Mouse (Mus musculus): ENCODE measurements at regions not wholly inside any gene's neighbourhood (a gene's known extent, or its start where the extent isn't known, plus 50 kb on each side); places are given as distances from the start of the nearest gene placed in this dataset.

DNA sequence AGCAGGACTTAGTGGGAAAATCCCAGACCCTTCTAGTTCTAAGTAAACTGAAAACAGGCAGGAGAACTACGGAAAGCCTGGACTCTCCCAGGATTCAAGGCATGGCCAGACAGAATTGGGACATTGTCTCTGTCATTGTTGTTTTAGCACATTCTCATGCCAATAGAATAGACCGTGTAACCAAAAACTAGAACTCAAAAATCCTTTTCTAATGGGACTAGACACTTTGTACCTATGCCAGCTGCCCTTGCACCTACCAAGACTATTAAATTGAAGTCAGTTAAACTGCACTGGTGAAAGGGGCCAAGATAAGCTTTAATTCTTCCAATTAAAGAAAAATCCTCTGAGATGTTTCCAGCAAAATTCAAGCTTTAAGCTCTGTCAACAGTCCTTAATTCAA, 189.8 kb downstream of the Pfkfb3 start:
- no peak for ATAC-seq (replicated peaks; ENCODE audit: poor library complexity)

DNA sequence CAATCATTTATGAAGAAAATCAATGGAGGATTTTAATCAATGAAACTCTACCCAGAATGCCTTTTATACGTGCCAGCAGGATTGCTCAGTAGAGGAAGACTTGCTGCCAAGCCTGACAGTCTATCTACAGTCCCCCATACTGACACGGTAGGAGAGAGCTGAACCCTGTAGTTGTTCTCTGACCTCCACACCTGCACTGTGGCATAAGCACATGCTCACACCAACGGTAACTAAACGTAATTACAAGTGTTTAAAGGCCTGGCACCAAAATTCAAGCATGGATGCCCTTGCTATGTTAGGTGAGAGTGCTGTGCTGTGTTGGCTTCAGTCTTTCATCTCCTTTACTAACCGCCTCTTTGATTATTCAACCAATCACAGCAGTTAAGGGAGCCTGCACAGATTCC, 190.8 kb downstream of the Pfkfb3 start:
- no peak for ATAC-seq (replicated peaks; ENCODE audit: poor library complexity)

DNA sequence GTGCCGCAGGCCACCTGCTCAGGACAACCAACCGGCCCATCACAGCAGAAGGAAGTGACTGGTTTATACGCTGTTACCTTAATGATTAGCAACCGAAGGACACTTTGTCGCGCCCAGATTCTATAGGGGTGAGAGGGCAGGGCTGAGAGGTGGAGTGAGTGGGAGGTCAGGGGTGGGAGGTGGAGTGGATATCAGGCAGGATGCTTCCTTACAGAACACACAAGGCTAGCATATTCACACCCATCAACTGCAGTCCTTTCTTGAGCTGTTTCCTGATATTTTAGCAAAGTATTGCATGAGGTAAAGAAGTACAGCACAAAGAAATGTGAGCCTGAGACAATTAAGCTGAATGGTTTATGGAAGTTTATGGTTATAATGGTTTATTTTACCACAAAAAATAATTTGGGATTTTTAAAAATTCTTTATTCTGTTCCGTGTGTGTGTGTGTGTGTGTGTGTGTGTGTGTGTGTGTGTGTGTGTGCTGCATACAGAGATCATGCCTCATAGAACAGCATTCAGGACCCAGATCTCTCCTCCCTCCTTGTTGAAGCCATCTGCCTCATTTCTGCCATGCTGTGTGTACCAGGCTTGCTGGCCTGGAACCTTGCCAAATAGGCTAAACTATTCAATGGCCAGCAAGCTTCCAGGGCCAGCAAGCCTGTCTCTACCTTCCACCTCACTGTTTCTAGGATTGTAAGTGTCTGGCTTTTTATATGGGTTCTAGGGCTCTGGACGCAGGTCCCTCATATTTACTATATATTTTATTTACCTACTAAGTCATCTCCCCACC, 190.5 kb downstream of the Prkcq start:
- ATAC-seq (replicated peaks; ENCODE audit: poor library complexity), result no peak

DNA sequence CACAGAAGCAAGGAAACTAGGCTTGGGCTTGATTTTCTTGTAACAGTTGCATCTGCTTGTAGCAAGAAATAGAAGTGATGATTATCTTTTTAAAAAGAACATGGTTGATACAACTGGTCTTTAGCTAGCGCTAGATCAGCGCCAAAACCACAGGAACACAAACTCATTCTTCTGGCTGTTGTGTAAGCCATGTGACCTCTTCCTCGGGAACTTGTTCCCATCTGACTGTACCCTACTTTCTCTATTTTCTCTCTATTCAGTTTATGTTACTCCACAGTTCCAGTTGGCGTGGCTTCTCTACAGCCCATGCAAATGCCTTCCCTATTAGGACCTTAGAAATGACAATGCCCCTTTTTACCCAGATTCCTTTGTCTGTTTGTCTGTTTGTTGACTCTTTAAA, 187.4 kb downstream of the Prkcq start:
- peak; percentile 43 for ATAC-seq (replicated peaks; ENCODE audit: poor library complexity)

DNA sequence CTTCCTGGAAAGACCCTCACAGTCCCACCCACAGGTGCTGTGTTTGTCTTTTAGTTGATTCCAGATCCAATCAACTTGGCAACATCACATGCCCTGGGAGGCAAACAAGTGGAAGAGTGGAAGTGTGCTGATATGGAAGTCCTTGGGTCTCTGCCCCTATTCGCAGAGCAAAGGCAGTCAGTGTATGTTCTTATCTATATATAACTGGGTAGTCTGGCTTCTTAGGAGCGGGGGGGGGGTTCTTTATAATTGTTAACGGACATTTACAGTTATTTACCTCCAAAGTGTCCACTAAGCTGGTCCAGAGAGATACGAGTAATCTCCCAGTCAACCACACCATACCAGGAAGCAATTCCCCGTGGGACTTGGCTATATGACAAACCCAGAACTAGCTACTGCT, 184.8 kb downstream of the Prkcq start:
- ATAC-seq (replicated peaks; ENCODE audit: poor library complexity), result peak; percentile 73

DNA sequence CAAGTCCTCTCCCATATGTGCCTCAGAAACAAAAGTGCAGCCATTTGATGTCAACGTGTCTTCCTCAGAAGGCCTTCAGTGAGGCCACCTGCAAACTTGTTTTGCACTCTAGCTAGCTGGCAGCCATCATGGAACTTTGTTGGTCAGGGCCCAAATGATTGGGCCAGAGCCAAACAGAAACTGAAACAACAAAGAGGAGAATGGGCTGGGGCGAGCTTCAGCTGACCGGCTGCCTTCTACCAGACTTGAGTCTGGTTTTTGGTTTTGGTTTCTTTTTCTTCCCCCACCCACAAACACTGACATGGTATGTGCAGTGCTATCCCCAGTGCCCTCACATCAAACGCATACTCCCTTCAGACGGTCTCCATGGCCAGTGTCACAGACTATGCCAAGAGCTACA, 183.7 kb downstream of the Prkcq start:
- no peak for ATAC-seq (replicated peaks; ENCODE audit: poor library complexity)
